Mouse (Mus musculus): ENCODE results near the gene Hic1.

The Hic1 gene

GRCm38 (mm10) chr11:75169405-75170080 is at the start of gene Hic1:
Gene Hic1, minus strand, starts transcription at chr11:75169519.
- no peak for DNase-seq (ENCODE audit: low spot score)

DNA sequence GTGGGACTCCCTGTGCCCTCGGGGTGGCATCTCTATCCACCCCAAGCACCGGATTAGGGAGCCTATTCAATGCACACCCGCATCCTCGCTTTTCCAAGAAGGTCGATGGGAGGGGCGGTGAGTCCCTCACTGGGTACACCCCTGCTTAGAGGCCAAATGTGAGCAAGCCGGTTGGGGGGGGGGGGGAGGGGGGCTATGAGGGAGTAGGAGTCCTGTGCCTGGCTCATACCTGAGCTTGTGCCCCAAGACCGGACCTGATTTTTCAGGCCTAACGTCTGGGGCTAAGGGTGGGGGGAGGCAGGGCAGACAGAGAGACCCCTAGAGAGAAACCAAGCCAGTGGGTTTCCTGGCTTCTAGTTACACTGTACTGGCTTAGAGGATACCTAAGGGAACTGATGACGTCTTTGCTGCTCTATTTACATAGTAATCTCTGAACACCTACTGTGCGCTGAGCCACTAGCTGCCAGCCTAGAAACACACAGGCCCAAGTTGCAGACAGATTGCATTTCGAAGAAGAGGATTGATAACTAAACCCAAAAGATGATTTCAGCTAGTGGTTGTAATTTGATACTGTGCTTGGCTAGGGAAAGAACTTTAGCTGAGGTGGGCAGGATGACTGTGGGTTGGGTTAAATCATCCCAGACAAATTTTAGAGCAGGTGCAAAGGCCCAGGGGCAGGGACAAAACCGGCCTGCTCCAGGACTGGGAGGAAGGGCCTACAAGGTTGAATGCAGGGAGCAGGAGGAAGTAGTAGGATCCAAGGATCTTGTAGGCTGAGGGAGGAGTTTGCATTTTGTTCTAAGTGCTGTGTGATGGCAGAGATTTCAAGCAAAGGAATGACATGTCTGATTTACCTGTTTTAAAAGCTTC is 45.0 kb upstream of the Hic1 start:
- no peak for DNase-seq (ENCODE audit: low spot score)

- DNase-seq (ENCODE audit: low spot score) = no peak
These were observed 44.2 kb upstream of the Hic1 start for GRCm38 (mm10) chr11:75213372-75214080.

GRCm38 (mm10) chr11:75212876-75213275 is 43.6 kb upstream of the Hic1 start:
- DNase-seq (ENCODE audit: low spot score) = no peak

- DNase-seq (ENCODE audit: low spot score) = no peak
These were observed 42.8 kb upstream of the Hic1 start for GRCm38 (mm10) chr11:75212031-75212667.

GRCm38 (mm10) chr11:75210755-75211154 is 41.4 kb upstream of the Hic1 start:
- DNase-seq (ENCODE audit: low spot score) = no peak

- no peak for DNase-seq (ENCODE audit: low spot score)
These were observed 40.8 kb upstream of the Hic1 start for GRCm38 (mm10) chr11:75210093-75210492.

GRCm38 (mm10) chr11:75209363-75209762 is 40.0 kb upstream of the Hic1 start:
- no peak for DNase-seq (ENCODE audit: low spot score)

- no peak for DNase-seq (ENCODE audit: low spot score)
These were observed 37.0 kb upstream of the Hic1 start for GRCm38 (mm10) chr11:75206347-75206746.

GRCm38 (mm10) chr11:75204472-75204871 is 35.2 kb upstream of the Hic1 start:
- no peak for DNase-seq (ENCODE audit: low spot score)

DNA sequence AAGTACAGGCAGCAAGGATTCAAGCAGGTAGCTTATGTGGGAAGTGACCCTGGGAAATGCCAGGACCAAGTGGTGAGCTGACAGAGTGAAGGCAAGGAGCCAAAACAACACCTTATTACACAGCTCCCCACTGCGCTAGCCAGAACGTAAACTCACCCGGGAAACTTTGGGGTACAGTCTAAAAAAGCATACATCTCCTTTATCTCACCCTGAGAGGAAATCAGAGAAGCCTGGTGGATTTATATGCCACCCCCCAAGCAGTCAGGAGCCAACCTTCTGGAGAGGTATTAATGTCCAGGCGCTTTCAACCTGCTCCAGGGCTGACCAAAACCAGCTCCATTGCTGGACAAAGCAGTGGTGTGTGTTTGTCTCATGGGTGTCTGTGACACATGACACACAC is 34.6 kb upstream of the Hic1 start:
- DNase-seq (ENCODE audit: low spot score) = no peak

GRCm38 (mm10) chr11:75201721-75202120 is 32.4 kb upstream of the Hic1 start:
- DNase-seq (ENCODE audit: low spot score) = no peak

- DNase-seq (ENCODE audit: low spot score) = no peak
These were observed 31.6 kb upstream of the Hic1 start for GRCm38 (mm10) chr11:75200935-75201334.

DNA sequence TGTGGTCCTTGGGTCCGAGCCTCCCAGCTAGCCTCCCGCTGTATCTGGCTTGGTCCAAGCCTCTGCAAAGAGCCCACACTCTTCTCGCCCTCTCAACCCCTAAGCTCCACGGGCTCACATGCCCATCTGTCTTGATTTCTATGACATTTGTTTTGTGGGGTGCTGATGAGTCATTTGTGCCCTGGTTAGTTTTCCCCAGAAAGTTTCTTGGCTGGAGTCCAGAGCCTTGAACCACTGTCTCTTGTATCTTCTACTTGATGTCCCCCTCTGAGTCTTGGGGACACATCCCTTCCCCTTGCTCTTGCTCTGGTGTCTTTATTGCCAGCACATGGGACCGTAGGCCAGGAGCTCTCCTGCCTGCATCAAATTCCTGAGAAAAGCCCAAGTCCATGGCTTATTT is 30.6 kb upstream of the Hic1 start:
- no peak for DNase-seq (ENCODE audit: low spot score)

DNA sequence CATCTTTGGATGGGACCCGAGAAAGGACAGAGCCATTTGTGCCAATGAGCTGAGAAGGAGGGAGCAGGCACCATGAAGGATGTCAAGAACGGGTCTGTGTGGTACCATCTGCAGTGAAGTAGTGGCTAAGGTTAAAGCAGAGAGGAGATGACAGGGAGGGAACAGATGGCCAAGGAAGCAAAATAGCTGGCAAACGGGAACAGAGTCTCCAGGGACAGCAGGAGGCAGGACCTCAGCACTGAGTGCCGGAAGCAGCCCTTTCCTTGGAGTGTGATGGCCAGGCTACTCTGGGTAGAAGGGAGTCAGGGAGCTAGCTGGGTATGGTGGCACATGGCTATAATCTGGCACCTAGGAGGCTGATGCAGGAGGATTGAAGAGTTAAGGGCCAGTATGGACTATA is 29.5 kb upstream of the Hic1 start:
- no peak for DNase-seq (ENCODE audit: low spot score)

DNA sequence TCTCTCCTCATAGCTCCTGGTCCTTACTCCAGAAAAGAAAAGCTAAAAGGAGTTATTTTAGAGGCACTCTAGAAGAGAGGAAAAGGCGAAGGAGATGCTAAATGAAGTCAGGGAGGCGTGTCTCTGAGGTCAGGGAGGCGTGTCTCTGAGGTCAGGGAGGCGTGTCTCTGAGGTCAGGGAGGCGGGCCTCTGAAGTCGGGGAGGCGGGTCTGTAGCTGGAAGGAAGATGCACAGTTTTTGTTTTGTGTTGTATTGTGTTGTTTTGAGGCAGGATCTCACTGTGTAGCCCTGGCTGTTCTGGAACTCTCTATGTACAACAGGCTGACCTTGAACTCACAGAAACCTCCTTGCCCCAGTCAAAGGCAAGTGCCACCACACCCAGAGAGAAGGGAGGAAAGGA is 28.6 kb upstream of the Hic1 start:
- no peak for DNase-seq (ENCODE audit: low spot score)

DNA sequence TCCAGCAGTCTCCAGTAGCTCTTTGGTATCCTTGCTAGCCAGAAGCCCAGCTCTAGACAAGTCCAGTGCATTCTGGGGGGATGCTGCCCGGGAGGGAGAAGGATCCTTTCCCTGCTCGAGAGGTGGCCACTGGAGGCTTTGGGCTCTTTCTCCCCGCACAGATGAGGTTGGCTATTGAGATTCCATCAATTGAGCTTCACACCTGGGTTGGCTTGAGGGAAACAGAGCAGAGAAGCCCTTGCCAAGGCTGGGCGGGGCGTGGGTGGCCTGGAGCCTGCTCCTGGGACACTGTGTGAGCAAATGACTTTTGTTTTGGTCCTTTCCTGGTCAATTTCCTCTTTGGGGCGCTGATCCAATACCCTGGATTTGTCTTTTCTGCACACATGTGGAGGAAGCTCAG is 26.8 kb upstream of the Hic1 start:
- DNase-seq (ENCODE audit: low spot score) = no peak

GRCm38 (mm10) chr11:75194850-75195461 is 25.6 kb upstream of the Hic1 start:
- DNase-seq (ENCODE audit: low spot score) = peak; percentile 61

DNA sequence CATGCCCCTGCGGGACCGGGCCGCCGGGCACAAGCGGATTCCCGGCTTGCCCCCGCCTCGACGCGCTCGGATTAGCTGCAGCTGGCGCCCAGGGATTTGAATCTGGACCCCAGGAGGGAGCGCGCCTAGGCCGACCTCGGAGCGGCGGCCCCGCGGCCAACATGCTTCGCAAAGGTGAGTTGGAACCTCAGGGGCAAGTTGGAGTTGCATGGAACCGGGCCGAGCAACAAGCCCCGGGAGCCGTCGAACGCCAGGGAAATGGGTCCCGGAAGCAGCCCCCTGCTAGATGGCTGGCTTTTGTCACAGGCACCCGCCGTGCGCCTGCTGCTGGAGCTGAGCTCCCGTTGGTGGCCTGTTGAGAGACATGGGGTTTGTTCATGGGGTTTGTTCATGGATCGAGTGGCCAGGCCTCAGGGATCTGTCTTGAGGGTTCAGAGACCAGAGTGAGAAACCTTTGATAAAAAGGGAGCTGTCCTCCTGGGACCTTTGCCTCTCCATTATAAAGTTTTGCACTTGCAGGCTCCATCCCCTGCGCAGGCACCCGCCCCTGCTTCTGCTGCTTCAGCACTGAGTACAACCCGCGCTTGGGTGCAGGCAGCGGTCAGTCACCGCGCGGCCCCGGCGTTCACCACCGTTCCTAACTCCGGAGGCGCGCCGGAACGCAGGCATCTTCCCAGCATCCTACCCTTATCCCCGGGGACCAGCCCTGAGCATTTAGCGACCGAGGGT is 25.0 kb upstream of the Hic1 start:
- no peak for DNase-seq (ENCODE audit: low spot score)

GRCm38 (mm10) chr11:75193256-75194071 is 24.1 kb upstream of the Hic1 start, which contains the start of gene Rtn4rl1:
Gene Rtn4rl1, plus strand, starts transcription at chr11:75193783.
- DNase-seq (ENCODE audit: low spot score) = peak; percentile 61
